Mouse (Mus musculus) myocyte (in vitro differentiated cells): ENCODE results near the gene 1700021F07Rik. TPM values are rescaled to one million over a fixed set of nuclear protein-coding genes. Genes with fewer than 3 reads are reported as not detected.

Experiments used
- H3K27me3 ChIP-seq: one replicate; pipeline ENCODE4 v1.6.1; 2011; ENCODE audit not compliant: control insufficient read depth, insufficient read depth, insufficient read length
- H3K36me3 ChIP-seq: one replicate; pipeline ENCODE4 v1.6.1; 2011; ENCODE audit not compliant: control insufficient read depth, insufficient read depth
- H3K4me2 ChIP-seq: one replicate; pipeline ENCODE4 v1.6.1; 2011; ENCODE audit warnings: low read depth, control low read depth
- H3K4me3 ChIP-seq: one replicate; pipeline ENCODE4 v1.5.1; 2011; ENCODE audit warnings: mild to moderate bottlenecking, control low read depth, moderate library complexity
- H3K79me2 ChIP-seq: one replicate; pipeline ENCODE4 v1.6.1; 2011; ENCODE audit not compliant: control insufficient read depth, insufficient read depth
- H3ac ChIP-seq: one replicate; pipeline ENCODE4 v1.6.1; 2011; ENCODE audit not compliant: control insufficient read depth, insufficient read length
- CEBPB ChIP-seq: IDR thresholded peaks from 2 replicates; pipeline ENCODE4 v1.6.1; 2011; ENCODE audit warnings: mild to moderate bottlenecking, moderate library complexity; ENCODE audit not compliant: poor library complexity, insufficient read depth, severe bottlenecking
- E2F4 ChIP-seq: IDR thresholded peaks from one replicate; pipeline ENCODE4 v1.6.1; 2011; ENCODE audit warnings: mild to moderate bottlenecking, control low read depth, moderate library complexity; ENCODE audit not compliant: insufficient read depth
- MAX ChIP-seq: IDR thresholded peaks from one replicate; pipeline ENCODE4 v1.6.1; 2011; ENCODE audit warnings: low read depth, mild to moderate bottlenecking, control low read depth
- MYOD1 ChIP-seq, 3 experiments: IDR thresholded peaks; one replicate each; pipeline ENCODE4 v1.6.1; 2011; ENCODE audit warnings: control low read depth in 2 of 3, low read depth in 2 of 3, mild to moderate bottlenecking in 2 of 3, moderate library complexity in 1 of 3; ENCODE audit not compliant: insufficient read length in 2 of 3, control insufficient read depth in 1 of 3
- MYOG ChIP-seq, 3 experiments: IDR thresholded peaks; one replicate each; pipeline ENCODE4 v1.6.1; 2011; ENCODE audit warnings: control low read depth in 2 of 3, low read depth in 2 of 3, mild to moderate bottlenecking in 2 of 3; ENCODE audit not compliant: insufficient read length in 2 of 3, control insufficient read depth in 1 of 3, insufficient read depth in 1 of 3
- POLR2A ChIP-seq: IDR thresholded peaks from one replicate; pipeline ENCODE4 v1.6.1; 2011; ENCODE audit warnings: low read depth, mild to moderate bottlenecking, control low read depth, moderate library complexity; ENCODE audit not compliant: insufficient read length
- POLR2AphosphoS2 ChIP-seq: IDR thresholded peaks from one replicate; pipeline ENCODE4 v1.6.1; 2011; ENCODE audit warnings: low read depth, control low read depth; ENCODE audit not compliant: insufficient read length
- REST ChIP-seq: IDR thresholded peaks from one replicate; pipeline ENCODE4 v1.6.1; 2011; ENCODE audit warnings: mild to moderate bottlenecking, control low read depth, moderate library complexity; ENCODE audit not compliant: insufficient read depth, insufficient read length
- SRF ChIP-seq: IDR thresholded peaks from one replicate; pipeline ENCODE4 v1.6.1; 2011; ENCODE audit warnings: low read depth; ENCODE audit not compliant: control insufficient read depth, insufficient read length
- TCF12 ChIP-seq: IDR thresholded peaks from one replicate; pipeline ENCODE4 v1.6.1; 2011; ENCODE audit warnings: mild to moderate bottlenecking, control low read depth; ENCODE audit not compliant: poor library complexity, insufficient read depth, severe bottlenecking
- TCF3 ChIP-seq: IDR thresholded peaks from one replicate; pipeline ENCODE4 v1.6.1; 2011; ENCODE audit warnings: low read depth, control low read depth; ENCODE audit not compliant: insufficient read length
- USF1 ChIP-seq: IDR thresholded peaks from one replicate; pipeline ENCODE4 v1.6.1; 2011; ENCODE audit warnings: low read depth, mild to moderate bottlenecking, control low read depth, moderate library complexity
- polyA plus RNA-seq: library from polyadenylated mRNA; unstranded; fragments of >200 nt; fragmentation: generic; extraction: Trizol; gene quantifications from one replicate; pipeline ENCODE4 v1.2.1, GENCODE M21; 2012; ENCODE audit warnings: missing spikeins

Gene 1700021F07Rik
- polyA plus RNA-seq, 1 experiment = not detected

DNA sequence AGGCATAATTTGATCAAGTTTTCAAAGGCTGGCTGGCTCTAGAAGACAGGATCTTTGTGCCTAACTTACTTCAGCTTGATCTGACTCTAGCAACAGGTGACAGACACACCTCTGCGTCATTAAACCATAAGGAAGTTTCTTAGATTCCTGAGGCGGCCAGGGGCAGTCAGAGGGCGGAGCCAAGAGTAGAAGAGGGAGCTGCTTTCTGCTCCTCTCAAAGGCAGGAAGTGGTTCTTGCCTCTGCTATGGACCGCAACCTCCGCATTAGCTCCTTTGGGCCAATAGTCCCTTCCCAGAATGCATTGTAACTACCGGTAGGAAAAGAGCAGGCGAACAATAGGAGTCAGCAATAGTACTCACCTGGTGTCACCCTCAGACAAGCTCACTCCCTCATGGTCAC is 12.2 kb downstream of the 1700021F07Rik start:
- H3ac ChIP-seq = no peak overlapping the region
- H3K36me3 ChIP-seq = no peaks in the 10 kb centered on the region
- H3K4me2 ChIP-seq = no peak overlapping the region
- H3K27me3 ChIP-seq = peaks cover 13% of the 10 kb centered on the region
- TF ChIP-seq MYOD1 (IDR thresholded peaks at IDR 0.05; ENCODE audit: control insufficient read depth in 1 of 3, insufficient read length in 2 of 3, low read depth in 2 of 3) = no peak
- no peak for TF ChIP-seq USF1
- no peak for TF ChIP-seq MAX
- no peak for TF ChIP-seq CEBPB
- no peak for TF ChIP-seq TCF3
- no peak for TF ChIP-seq SRF
- TF ChIP-seq REST = no peak
- no peak for TF ChIP-seq POLR2AphosphoS2
- TF ChIP-seq TCF12 = no peak
- TF ChIP-seq MYOG (IDR thresholded peaks at IDR 0.05; ENCODE audit: control insufficient read depth in 1 of 3, insufficient read depth in 1 of 3, insufficient read length in 2 of 3, low read depth in 2 of 3) = no peak
- no peak for TF ChIP-seq POLR2A
- TF ChIP-seq E2F4 = no peak
- no peaks in the 10 kb centered on the region for H3K79me2 ChIP-seq
- no peak overlapping the region for H3K4me3 ChIP-seq

DNA sequence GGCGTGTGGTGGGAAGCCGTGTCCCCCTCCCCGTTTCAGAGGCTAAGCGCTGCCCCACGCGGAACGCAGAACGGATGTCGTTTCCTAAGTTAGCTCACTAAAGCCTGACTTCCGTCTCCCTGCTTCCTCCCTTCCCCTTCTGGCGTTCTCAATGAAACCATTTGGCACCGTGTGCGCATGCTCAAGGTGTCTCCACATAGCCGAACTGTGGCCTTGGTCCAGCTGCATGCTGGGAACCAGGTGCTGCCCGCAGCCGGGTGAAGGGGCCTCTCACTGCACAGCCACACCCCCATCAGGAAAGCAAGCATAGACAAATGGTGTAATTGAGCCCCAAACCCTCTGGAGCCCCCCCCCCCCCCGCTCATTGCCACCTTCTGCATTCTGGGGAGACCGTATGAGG is 13.0 kb downstream of the 1700021F07Rik start:
- Histone ChIP-seq H3K36me3 (no peaks in the 10 kb centered on the region), H3K4me2 (no peak overlapping the region), H3K4me3 (no peak overlapping the region), H3K79me2 (no peaks in the 10 kb centered on the region), H3K27me3 (peaks cover 13% of the 10 kb centered on the region), H3ac (no peak overlapping the region)
- TF ChIP-seq TCF3 (no peak), SRF (no peak), E2F4 (no peak), CEBPB (no peak), MAX (no peak), POLR2A (no peak), MYOD1 (IDR thresholded peaks at IDR 0.05; ENCODE audit: control insufficient read depth in 1 of 3, insufficient read length in 2 of 3, low read depth in 2 of 3) (no peak), REST (no peak)

DNA sequence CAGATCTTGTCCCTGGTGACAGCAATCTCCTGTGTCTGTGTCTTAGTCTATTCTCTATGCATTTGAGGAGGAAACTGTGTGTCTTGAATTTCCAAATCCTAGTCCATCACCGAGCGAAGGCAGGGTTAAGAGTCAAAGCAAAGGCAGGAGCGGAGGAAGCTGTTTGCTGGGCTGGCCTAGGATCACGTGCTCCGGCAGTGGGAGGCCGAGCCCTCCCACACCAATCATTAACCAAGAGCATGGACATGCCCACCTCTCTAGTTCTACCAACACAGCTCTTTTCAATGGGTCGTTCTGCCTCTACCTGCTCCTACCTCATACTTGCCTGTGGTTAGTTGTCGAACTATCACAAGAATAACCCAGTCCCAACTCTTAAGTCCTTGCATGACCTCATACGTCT is 13.5 kb downstream of the 1700021F07Rik start:
- Histone ChIP-seq H3K79me2 (no peaks in the 10 kb centered on the region), H3ac (no peak overlapping the region), H3K4me2 (no peak overlapping the region), H3K36me3 (no peaks in the 10 kb centered on the region), H3K27me3 (peaks cover 11% of the 10 kb centered on the region), H3K4me3 (no peak overlapping the region)
- TF ChIP-seq POLR2AphosphoS2 = no peak

DNA sequence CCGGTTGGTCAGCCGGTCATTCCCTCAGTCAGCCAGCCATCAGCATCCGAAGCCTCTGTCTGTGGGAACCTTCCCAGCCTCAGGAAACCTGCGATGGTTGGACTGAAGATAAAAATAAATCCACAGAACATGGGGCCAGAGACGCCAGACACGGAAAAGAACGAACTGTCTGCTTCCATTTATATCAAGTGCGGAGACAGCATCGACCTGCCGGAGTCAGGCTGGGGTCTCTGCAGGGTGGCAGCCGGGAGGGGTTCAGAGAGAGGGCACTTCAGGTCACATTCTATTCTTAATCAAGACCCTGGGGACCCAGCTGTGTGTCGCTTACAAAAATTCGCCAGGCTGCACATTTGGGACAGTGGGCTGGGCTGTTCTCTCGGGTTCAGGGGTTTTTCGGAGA is 17.4 kb downstream of the 1700021F07Rik start:
- Histone ChIP-seq H3ac (no peak overlapping the region), H3K4me2 (no peak overlapping the region), H3K4me3 (no peak overlapping the region), H3K79me2 (no peaks in the 10 kb centered on the region), H3K27me3 (no peaks in the 10 kb centered on the region), H3K36me3 (no peaks in the 10 kb centered on the region)
- TF ChIP-seq MAX (no peak), CEBPB (no peak), MYOD1 (IDR thresholded peaks at IDR 0.05; ENCODE audit: control insufficient read depth in 1 of 3, insufficient read length in 2 of 3, low read depth in 2 of 3) (no peak), TCF12 (no peak), SRF (no peak), USF1 (no peak), POLR2A (no peak), MYOG (IDR thresholded peaks at IDR 0.05; ENCODE audit: control insufficient read depth in 1 of 3, insufficient read depth in 1 of 3, insufficient read length in 2 of 3, low read depth in 2 of 3) (no peak), POLR2AphosphoS2 (no peak)

DNA sequence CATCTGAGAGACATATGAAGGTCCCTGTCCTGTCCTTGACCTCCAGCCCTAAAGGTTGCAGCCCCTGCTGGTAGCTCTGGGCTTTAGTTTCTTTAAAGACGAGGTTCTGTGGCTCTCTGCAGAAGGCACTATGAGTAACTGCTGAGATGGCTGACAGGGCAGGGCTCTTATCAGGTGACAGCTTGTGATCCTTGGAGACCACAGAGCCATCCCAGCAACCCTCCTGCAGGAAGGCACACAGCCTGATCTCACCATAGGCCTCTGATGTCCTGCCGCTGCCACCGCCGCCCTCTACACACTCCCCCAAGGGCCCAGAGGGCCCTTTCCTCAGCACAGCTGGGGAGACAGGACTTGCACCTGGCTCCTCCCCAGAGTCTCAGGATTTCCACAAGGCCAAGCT is 19.4 kb downstream of the 1700021F07Rik start:
- no peak overlapping the region for H3K4me3 ChIP-seq
- TF ChIP-seq MYOG (IDR thresholded peaks at IDR 0.05; ENCODE audit: control insufficient read depth in 1 of 3, insufficient read depth in 1 of 3, insufficient read length in 2 of 3, low read depth in 2 of 3) (no peak), POLR2AphosphoS2 (no peak), MYOD1 (IDR thresholded peaks at IDR 0.05; ENCODE audit: control insufficient read depth in 1 of 3, insufficient read length in 2 of 3, low read depth in 2 of 3) (no peak), TCF12 (no peak), TCF3 (no peak), SRF (no peak), MAX (no peak), POLR2A (no peak), CEBPB (no peak)
- no peak overlapping the region for H3ac ChIP-seq
- no peaks in the 10 kb centered on the region for H3K36me3 ChIP-seq
- H3K27me3 ChIP-seq = no peaks in the 10 kb centered on the region
- no peak overlapping the region for H3K4me2 ChIP-seq
- no peaks in the 10 kb centered on the region for H3K79me2 ChIP-seq
